Mouse (Mus musculus) adrenal gland, adult (tissue): ENCODE measurements around the gene Gabbr2.

Experiments used
- DNase-seq, 2 experiments: peaks; one replicate each; pipeline ENCODE4 v3.0.0; 2022 to 2023; ENCODE audit warnings: low spot score in 1 of 2; ENCODE audit not compliant: inconsistent age in 2 of 2

Gene Gabbr2

GRCm38 (mm10) chr4:46773243-46773642 is 218.4 kb downstream of the Gabbr2 start:
- no peak for DNase-seq

- no peak for DNase-seq
Measured at GRCm38 (mm10) chr4:46772591-46772990, 219.1 kb downstream of the Gabbr2 start.

- no peak for DNase-seq
Measured at GRCm38 (mm10) chr4:46771116-46771515, 220.6 kb downstream of the Gabbr2 start.

GRCm38 (mm10) chr4:46770635-46771034 is 221.0 kb downstream of the Gabbr2 start:
- no peak for DNase-seq

GRCm38 (mm10) chr4:46770090-46770489 is 221.6 kb downstream of the Gabbr2 start:
- no peak for DNase-seq

- no peak for DNase-seq
Measured at GRCm38 (mm10) chr4:46766326-46766725, 225.3 kb downstream of the Gabbr2 start.

GRCm38 (mm10) chr4:46759838-46760237 is 231.8 kb downstream of the Gabbr2 start:
- no peak for DNase-seq

GRCm38 (mm10) chr4:46758340-46759041 is 233.2 kb downstream of the Gabbr2 start:
- DNase-seq: no peak

- DNase-seq: no peak
Measured at GRCm38 (mm10) chr4:46754407-46755194, 237.1 kb downstream of the Gabbr2 start.

GRCm38 (mm10) chr4:46752306-46752705 is 239.4 kb downstream of the Gabbr2 start:
- DNase-seq: no peak

GRCm38 (mm10) chr4:46749015-46749414 is 242.7 kb downstream of the Gabbr2 start:
- no peak for DNase-seq

- no peak for DNase-seq
Measured at GRCm38 (mm10) chr4:46747007-46747746, 244.5 kb downstream of the Gabbr2 start.

- no peak for DNase-seq
Measured at GRCm38 (mm10) chr4:46745536-46745935, 246.1 kb downstream of the Gabbr2 start.

- no peak for DNase-seq
Measured at GRCm38 (mm10) chr4:46744583-46745155, 247.0 kb downstream of the Gabbr2 start.

GRCm38 (mm10) chr4:46742601-46743000 is 249.1 kb downstream of the Gabbr2 start:
- no peak for DNase-seq

GRCm38 (mm10) chr4:46736910-46737511 is 254.7 kb downstream of the Gabbr2 start:
- DNase-seq: peak; percentile 35 to 59

- DNase-seq: no peak
Measured at GRCm38 (mm10) chr4:46734906-46735305, 256.8 kb downstream of the Gabbr2 start.

GRCm38 (mm10) chr4:46731590-46731989 is 260.1 kb downstream of the Gabbr2 start:
- DNase-seq: no peak

- no peak for DNase-seq
Measured at GRCm38 (mm10) chr4:46729306-46730042, 262.2 kb downstream of the Gabbr2 start.

- DNase-seq: peak in 1 of 2 experiments; percentile 7
Measured at GRCm38 (mm10) chr4:46728231-46728630, 263.4 kb downstream of the Gabbr2 start.
